Mouse (Mus musculus) ovary, postnatal 10 days (tissue): Measurements from ENCODE around the gene Lrrn4cl.
A peak's percentile ranks its signal among the peaks of the same experiment; 100 is the strongest.
"Not testable (repeated sequence)": the region's sequence is repeated elsewhere in the genome, so short reads cannot be mapped to it uniquely, and the experiment has no call there.

Source experiments
- DNase-seq: peaks from one replicate; pipeline ENCODE4 v3.0.0; 2022; ENCODE audit warnings: low spot score

Gene Lrrn4cl

DNA sequence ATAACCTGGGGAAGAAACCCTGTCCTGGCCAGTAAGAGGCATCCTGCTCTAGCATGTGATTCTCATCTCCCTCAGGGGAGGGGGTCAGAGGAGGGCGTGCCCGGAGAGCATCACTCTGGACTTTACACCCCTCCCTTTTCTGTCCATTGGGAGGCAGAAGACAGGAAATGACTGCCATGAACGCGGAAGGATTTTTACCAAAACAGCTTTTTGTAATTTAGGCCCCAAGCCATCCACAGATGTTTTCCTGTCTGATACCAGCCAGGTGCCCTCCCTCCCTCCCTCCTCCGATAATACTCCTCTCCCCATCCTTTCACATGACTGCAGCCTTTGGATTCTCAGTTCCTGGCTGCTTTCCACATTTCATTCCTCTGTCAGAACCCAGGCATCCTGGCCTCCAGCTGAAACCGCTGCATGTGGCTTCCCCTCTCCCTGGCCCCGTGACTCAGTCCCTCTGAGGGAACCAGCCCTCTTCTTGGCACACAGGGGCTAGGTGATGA lies at the start of gene Lrrn4cl:
TSS of gene Lrrn4cl (plus strand) at position 367 of the 500 bp plus-strand sequence.
- no peak for DNase-seq

DNA sequence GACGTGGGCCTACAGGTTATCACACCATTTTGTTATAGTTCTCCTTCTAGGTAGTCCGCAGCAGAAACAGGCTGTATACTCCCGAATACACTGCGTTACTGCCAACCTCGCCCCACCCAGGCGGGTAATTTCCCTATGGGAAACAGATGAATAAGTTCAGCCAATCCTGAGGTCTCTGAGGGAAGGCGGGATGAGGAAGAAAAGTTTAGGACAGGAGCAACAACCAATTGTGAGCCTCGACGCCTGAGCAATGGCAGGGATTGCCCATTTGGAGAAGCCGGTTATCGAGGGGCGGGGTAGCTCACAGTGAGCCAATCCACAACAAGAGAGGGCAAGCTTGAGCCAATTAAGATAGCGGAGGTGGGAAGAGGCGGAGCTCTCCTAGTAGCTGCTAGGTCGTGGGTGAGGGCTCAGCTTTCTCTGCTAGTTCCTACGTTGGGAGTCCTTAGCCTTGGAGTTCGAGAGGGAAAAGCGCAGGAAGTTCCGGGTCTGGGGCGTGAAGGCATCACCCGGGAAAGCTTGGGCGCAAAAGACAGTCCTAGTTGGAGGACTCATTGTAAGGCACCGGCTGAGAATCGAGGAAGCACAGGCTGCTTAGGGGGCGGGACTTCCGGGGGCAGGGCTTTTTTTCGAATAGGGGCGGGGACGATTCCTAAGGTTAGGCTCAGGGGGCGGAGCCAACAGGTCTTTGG lies 48.3 kb upstream of the Lrrn4cl start, which contains the start of gene Zbtb3:
TSS of gene Zbtb3 (plus strand) at position 426 of the 692 bp plus-strand sequence.
- DNase-seq, result peak; percentile 65

DNA sequence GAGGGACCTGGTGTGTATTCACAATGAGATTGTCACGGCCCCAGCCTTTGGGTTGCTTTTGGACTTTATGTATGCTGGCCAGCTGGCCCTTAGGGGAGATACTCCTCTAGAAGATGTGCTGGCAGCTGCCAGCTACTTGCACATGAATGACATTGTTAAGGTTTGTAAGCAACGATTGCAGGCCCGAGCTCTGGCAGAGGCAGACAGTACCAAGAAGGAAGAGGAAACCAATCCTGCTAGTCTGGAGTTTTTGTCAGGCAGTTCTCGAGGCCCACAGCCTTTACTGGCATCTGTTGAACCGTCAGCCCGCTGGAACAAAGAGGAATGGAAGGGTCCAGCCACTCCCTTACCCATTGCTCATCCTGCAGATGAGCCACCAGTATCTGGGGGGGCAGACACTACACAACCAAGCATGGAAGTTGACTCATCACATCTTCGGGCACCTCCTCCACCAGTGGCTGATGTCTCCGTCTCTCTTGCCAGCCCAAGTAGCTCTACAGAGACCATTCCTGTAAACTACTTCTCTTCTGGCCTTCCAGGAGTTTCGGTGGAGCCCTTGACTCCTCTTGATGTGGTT lies 47.3 kb upstream of the Lrrn4cl start:
- no peak for DNase-seq

DNA sequence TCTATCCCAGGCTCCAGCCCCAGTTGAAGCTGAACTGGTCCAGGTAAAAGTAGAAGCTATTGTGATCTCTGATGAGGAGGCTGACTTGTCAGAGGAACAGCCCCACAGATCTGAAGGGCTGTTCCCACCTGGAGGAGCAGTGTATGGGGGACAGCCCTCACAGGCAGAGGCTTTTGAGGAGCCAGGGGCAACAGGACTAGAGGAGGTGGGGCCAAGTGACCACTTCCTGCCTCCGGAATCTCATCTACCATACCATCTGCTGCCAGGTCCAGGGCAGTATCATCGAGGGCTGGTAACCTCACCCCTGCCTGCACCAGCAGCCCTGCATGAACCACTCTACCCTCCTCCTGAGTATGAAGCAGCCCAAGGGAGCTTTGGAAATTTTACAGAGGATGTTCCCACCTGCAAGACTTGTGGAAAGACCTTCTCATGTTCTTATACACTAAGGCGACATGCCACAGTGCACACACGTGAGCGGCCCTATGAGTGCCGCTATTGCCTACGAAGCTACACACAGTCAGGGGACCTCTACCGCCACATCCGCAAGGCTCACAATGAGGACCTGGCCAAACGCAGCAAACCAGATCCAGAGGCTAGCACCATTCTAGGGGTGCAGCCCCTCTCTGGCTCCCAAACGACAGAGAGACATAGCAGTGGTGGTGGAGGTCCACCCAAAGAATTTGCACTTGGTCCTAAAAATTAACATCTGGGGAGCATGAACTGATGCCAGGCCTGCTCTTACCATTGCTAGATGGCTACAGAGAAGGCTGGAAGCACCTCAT lies 46.5 kb upstream of the Lrrn4cl start:
- no peak for DNase-seq

DNA sequence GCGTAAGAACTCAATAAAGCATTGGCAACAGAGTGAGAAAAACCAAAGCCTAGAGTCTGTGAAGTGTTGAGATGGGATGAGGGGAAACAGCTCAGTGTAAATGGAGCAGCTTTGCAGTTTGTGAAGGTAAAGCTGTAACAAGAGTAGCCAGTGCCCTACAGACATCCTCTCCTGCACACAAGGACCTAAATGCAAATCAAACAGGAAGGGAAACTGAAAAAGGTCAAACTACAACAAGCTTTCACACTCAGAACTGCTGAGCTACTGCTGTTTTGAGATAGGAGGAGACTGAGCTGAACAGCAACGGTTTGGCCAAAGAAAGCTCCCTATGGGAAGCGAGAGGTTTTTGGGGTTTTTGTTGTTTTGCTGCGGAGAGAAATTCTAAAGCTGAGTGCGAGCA lies 43.8 kb upstream of the Lrrn4cl start:
- no peak for DNase-seq

DNA sequence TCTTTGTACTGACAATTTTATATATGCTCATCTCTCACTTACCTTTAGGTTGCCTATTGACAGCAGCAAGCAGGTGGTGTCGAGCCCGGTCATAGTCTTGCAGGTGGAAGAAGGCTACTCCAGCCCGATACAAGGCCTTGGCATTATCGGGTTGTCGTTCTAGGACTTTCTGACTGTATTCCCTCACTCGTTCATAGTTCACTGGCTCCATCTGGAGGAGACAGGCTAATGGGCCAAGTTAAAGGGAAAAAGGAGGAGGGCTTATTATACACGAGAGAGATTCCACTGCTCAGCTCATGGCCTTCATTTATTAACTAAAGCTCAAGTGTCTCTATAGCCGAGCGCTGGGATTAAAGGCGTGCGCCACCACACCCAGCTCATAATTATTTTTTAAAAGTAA lies 34.8 kb upstream of the Lrrn4cl start:
- no peak for DNase-seq

DNA sequence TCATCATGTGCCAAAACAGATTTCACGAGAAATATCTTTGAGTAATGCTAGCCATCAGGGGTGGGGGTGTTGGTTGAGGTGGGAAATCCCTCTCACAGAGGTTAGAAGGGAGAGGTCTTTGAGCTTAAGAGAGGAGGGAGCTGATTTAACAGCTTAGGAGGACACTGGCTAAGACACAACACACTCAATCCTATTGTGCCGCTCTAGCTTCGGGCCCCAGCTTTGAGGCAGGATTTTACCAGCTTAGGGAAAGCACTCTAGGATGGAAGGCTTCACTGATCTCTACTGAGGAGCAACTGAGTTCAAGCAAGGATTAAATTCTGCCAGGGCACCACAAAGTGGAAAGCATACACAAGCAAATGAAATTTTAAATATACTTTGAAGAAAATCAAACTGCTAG lies 33.6 kb upstream of the Lrrn4cl start:
- no peak for DNase-seq

DNA sequence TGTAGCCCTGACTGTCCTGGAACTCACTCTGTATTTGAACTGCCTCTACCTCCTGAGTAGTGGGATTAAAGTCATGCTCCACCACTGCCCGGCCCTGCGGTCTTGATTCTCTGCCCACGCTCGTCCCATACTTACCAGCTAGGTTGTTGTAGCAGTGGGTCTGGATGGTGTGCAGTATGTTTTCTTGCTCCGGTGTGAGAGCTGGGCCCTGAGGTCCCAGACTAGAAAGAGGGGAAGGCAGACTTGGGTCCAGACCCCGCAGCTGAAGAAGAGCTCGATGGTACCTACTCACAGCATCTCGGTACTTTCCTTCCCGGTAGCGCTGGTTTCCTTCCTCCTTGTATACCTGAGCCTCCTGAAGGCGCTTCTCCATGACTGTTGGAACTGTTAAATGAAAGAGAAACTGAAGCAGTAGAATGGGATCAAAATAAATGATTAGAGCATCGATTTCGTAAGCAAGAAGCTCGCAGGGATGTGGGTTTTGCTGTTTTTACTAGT lies 32.2 kb upstream of the Lrrn4cl start:
- no peak for DNase-seq

DNA sequence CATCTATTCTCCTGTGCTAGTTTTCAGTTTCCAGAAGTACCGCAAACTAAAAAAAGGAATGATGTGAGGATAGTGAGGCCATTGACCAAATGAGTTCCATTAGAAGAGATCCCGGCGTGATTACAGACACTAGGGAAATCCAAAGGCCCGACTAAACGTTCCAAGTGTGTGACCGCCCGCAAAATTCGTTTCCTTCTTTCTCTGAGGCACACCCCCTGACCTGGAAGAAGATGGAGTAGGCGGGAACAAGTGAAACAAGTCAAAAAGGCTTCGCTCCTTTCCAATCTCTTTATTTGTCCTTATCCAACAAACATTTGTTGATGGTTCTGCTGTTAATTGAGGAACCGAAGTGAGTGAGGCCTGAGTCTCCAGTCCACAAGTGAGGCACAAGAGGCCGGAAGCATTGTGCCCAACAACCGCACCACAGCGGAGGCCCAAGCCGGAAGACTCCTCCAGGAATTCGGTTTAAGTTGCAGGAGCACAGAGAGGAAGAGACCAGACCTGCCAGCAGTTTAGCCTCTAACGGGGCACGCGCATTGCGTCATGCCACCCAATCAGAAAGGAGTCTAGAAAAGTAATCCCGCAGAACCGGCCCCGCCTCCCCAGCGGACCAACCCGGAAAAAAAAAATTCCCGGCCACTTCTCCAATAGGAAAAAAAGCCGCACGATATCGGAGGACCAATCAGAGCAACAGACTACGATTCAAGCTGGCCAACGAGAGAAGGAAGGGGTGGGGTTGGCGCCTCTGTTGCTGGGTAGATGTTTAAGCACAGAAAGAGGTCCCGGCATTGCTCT lies 31.6 kb upstream of the Lrrn4cl start, which contains the start of gene Ttc9c:
TSS of gene Ttc9c (minus strand) at position 533 of the 795 bp plus-strand sequence.
- peak; percentile 81 for DNase-seq

DNA sequence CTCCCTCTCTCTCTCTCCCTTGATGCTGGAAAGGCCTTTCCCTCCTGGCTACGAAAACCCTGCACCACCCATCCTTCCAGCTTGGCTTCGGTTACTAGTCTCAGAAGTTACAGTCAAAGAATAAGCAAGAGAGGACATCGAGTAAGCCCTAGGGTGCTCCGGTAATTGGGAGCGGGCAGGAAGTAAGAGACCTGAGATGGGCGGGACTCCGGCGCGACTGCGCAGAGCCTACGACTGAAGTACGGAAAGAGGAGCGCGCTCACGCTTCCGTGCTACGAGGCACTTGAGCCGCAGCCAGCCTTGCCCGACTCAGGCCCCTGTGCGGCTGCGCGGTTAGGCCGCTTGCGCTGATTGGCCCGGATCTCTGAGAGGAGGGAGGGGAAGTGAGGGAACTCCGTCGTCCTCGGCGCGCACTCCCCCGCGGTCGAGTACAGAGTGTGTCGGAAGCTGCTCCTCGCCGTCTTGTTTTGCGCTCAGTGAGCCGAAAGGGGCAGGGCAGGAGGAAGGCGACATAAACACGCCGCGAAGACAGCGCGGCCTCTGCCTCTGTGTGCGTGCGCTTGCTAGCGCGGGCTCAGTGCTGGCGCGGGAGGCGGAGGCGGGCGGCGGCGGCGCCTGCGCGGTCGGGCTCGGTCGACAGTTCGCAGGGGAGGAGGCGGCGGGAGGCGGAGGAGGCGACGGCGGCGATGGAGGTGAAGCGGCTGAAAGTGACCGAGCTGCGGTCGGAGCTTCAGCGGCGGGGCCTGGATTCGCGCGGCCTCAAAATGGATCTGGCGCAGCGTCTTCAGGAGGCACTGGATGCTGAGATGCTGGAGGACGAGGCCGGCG lies 30.8 kb upstream of the Lrrn4cl start, which contains the start of gene Hnrnpul2:
TSS of gene Hnrnpul2 (plus strand) at position 415 of the 828 bp plus-strand sequence.
- peak; percentile 97 for DNase-seq

DNA sequence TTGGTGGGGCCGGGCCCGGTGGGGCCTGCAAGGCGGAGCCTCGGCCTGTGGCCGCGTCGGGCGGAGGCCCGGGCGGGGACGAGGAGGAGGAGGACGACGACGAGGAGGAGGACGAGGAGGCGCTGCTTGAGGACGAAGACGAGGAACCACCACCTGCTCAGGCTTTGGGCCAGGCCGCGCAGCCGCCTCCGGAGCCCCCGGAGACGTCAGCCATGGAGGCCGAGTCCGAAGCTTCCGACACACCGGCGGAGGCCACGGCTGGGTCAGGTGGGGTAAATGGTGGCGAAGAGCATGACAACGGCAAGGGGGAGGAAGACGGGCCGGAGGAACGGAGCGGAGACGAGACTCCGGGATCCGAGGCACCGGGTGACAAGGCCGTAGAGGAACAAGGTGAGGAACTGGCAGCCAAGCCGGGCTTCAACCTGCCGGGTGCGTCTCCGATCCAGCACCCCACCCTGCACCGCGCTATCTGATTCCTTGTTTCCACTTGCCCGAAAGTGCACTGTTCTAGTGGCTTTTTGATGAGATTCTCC lies 30.1 kb upstream of the Lrrn4cl start:
- no peak for DNase-seq

DNA sequence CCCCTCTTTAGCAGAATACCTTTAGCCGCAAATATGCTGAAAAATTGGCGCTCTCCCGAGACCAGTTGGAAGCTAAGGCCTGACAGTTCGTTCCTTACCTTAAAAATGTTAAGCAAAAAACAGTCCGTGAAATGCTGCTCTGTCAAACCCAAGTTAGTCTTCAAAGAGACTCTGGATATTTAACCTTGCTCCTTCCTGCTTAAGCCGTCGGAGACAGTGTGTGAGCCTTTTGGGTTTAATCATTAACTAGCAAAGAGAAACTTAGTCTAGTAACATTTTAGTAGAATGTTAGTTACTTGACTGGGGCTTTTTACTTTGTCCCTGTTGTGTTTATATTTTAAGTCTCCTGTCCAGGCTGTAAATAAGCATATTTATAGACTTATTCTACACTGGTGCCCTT lies 29.4 kb upstream of the Lrrn4cl start:
- no peak for DNase-seq

DNA sequence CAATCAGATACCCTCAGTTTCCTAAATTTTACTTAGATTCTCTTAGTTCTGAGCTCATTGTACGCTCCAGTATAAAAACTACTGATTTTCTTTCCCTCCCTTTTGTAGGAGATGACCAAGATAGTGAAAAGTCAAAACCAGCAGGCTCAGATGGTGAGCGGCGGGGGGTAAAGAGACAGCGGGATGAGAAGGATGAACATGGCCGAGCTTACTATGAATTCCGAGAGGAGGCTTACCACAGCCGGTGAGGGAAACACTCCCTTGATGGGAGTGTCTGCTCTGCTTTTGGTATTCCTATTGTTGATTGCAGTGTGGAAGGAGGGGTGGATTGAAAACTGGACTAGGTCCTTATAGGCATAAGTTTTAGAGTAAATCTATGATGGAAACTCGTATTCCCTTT lies 27.9 kb upstream of the Lrrn4cl start:
- DNase-seq, result no peak

DNA sequence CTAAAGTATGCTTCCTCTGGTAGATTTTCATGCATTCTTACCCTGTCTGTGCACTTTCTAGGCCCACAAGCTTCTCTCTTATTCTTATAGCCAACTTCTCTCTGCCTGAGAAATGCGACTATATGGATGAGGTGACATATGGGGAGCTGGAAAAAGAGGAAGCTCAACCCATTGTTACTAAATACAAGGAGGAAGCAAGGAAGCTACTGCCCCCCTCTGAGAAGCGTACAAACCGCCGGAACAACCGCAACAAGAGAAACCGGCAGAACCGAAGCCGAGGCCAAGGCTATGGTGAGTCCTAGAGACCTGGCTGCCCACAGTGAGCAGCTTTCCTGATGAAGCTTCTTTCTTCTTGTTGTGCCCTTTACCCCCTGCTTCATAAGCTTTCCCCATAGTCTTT lies 20.9 kb upstream of the Lrrn4cl start, which contains the start of gene AC129217.1:
TSS of gene AC129217.1 (plus strand) at position 114 of the 400 bp plus-strand sequence.
- DNase-seq, result no peak

DNA sequence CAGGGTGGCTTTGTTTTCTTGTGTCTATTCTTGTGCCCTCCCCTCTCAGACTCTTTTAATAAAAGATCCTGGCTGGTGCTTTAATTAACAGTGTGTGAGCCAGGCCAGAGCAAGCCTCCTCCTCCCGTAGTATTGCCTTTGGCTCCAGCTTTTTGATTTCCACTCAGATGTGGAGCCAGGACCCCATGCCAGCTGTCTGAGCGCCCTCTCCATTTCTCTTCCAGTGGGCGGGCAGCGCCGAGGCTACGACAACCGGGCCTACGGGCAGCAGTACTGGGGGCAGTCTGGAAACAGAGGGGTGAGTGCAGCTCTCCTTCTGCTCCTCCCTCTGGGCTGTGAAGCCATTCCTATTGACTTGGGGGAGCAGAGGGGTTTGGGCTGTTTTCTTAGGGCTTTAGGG lies 19.9 kb upstream of the Lrrn4cl start:
- no peak for DNase-seq

DNA sequence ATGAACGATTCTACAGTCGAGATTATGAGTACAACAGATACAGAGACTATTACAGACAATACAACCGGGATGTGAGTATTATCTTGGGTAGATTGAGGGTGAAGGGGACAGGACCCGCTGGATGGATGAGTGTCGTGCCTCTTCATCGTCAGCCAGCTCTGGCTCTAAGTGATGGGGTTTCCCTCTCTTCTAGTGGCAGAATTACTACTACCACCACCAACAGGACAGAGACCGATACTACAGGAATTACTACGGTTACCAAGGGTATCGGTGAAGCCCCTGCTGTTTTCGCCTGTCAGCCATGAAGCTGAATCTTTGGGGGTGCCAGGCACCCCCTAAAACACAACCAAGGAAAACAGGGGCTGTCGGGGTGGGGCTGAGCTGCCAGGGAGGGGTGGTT lies 19.3 kb upstream of the Lrrn4cl start:
- DNase-seq, result no peak

DNA sequence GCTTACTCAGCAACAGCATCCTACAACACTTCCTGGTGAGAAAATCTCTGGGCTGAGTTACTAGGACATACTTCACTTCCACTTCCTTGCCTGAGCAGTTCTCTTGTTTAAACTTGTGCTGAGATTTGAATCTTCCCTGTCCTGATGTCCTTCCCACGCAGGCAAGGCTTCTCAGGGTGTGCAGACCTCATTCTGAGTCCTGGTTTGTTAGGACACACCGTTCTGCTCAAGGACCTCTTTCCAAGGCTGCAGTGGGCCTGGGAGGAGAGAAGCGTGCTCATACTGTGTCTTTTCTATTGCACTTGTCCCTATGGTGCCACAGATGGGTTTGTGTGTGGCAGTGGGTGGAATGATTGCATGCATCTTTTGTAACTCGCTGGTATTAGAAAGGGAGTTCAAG lies 17.6 kb upstream of the Lrrn4cl start:
- no peak for DNase-seq

DNA sequence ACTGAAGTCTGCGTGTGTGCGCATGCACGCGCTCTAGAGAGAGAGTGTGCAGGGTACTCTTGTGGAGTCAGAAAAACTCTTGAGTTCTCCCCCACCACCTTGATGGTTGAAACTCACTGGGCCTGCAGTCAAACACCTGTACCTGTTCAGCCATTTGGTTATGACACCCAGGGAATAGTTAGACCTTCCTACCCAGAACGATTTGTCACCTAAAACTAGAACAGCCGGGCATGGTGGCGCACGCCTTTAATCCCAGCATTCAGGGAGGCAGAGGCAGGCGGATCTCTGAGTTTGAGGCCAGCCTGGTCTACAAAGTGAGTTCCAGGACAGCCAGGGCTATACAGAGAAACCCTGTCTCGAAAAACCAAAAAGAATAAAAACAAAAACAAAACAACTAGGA lies 14.2 kb upstream of the Lrrn4cl start:
- DNase-seq, result not testable (repeated sequence)

DNA sequence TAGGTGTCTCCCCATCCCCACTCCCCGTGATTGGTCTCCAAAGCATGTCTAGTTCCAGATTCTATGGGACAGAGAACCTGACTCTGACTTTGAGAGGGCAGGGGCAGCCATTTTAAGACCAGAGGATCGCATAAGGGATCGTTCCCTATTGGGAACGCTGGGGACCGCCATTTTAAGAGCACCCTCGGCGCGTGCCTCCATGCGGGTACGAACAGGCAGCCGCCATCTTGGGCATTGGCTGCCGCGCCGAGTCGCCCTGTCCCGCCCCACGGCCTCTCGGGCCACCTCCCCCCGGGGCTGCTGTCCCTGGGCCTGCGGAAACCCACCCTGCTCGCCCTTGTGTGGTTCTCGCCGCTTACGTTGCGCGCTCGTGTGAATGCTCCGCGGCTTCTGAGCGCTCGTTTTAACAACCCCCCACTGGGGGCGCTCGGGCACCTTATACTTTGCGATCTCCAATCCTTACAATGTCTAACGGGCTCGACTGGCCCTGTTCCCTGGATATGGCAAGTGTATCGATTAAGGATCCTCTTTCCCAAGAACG lies 13.2 kb upstream of the Lrrn4cl start, which contains the start of gene Bscl2:
TSS of gene Bscl2 (plus strand) at position 217 of the 541 bp plus-strand sequence.
- DNase-seq, result peak; percentile 69
